Mouse (Mus musculus) hindbrain, embryonic 15.5 days (tissue): Measurements from ENCODE around the gene Camk2b. TPM values are rescaled to one million over a fixed set of nuclear protein-coding genes. Genes with fewer than 3 reads are reported as not detected.

Source experiments
- ATAC-seq: fragments of 200-750 bp; cut with Nextera tagmentation; 2 replicates; pipeline ENCODE4 v1.8.0; 2017; ENCODE audit warnings: low read depth, moderate number of reproducible peaks, moderate TSS enrichment; ENCODE audit not compliant: low FRiP score
- H3K27ac ChIP-seq: fragments of 300-500 bp; sonication (generic); replicated peaks from 2 replicates; pipeline ENCODE4 v1.5.1; 2015; ENCODE audit warnings: mild to moderate bottlenecking, inconsistent platforms
- H3K27me3 ChIP-seq: fragments of 300-500 bp; sonication (generic); 2 replicates; pipeline ENCODE4 v1.6.1; 2015; ENCODE audit warnings: control low read depth, inconsistent platforms
- H3K36me3 ChIP-seq: fragments of 300-500 bp; sonication (generic); 2 replicates; pipeline ENCODE4 v1.6.1; 2015; ENCODE audit warnings: control low read depth, inconsistent platforms
- H3K4me1 ChIP-seq: fragments of 300-500 bp; sonication (generic); replicated peaks from 2 replicates; pipeline ENCODE4 v1.6.1; 2015; ENCODE audit warnings: control low read depth, inconsistent platforms
- H3K4me2 ChIP-seq: fragments of 300-500 bp; sonication (generic); 2 replicates; pipeline ENCODE4 v1.6.1; 2015; ENCODE audit warnings: moderate library complexity, mild to moderate bottlenecking, inconsistent platforms
- H3K4me3 ChIP-seq: fragments of 300-500 bp; sonication (generic); 2 replicates; pipeline ENCODE4 v1.5.1; 2015; ENCODE audit warnings: mild to moderate bottlenecking, inconsistent platforms
- H3K9ac ChIP-seq: fragments of 300-500 bp; sonication (generic); 2 replicates; pipeline ENCODE4 v1.6.1; 2015; ENCODE audit warnings: inconsistent platforms
- H3K9me3 ChIP-seq: fragments of 300-500 bp; sonication (generic); 2 replicates; pipeline ENCODE4 v1.6.1; 2016; ENCODE audit warnings: control low read depth, inconsistent platforms
- WGBS: fragments of 180-500 bp; shearing (Covaris S2); methylation state at CpG from one replicate; pipeline ENCODE4 v1.1.7; 2015; 5-methylcytosine and 5-hydroxymethylcytosine counted together
- polyA plus RNA-seq: library from polyadenylated mRNA; unstranded; fragments of >200 nt; fragmentation: Nextera tagmentation; extraction: Ambion mirVana; gene quantifications from 2 replicates; pipeline ENCODE4 v1.2.1, GENCODE M21; 2015

Camk2b gene
- polyA plus RNA-seq, 1 experiment from 2014 or later = 145 TPM

DNA sequence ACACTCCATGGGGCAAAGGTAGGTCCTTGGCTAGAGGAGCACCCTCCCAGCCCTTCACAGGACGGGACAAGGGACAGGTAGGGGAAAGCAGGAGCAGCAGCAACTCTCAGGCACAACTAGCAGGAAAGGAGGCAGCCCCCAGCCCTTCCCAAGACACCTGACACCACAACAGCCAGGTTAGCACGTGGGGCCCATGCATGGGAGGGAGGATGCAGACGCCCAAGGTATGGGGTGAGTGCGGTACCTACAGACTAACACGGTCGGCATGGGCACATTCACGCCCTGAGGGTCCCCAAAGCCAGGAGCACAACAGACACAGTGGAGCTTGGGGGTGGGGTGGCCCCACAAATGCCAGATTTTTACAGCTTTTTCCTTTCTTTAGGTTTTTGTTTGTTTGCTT, 95.0 kb downstream of the Camk2b start:
- H3K4me1 ChIP-seq = no peaks in the 10 kb centered on the region
- no peak overlapping the region for H3K9ac ChIP-seq
- H3K9me3 ChIP-seq = no peaks in the 10 kb centered on the region
- H3K27ac ChIP-seq = no peak overlapping the region
- no peaks in the 10 kb centered on the region for H3K27me3 ChIP-seq
- no peak overlapping the region for H3K4me3 ChIP-seq
- H3K36me3 ChIP-seq = peaks cover 25% of the 10 kb centered on the region
- 59% methylated on average over 7 of the region's 7 CpGs for WGBS
- ATAC-seq = no peak
- H3K4me2 ChIP-seq = no peak overlapping the region

DNA sequence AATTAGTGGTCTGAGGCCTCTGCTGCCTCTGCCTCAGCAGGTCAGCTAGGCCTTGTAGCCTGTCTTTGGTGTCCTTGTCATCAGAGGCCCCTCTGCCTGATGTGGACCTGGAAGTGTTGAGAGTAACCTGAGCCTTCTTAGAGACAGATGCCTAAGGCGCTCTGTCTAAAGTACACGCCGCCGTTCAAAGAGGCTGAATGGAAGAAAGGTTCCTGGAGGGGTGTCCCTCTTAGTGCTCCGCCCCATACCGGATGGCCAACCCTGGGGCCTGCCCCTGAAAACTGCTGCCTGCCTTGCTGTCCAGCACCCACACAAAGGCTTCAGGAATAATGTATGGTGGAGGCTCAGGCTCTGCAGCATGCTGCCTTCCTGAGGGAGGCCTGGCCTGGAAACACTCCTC, 97.9 kb downstream of the Camk2b start:
- 95% methylated on average over 6 of the region's 6 CpGs for WGBS
- Histone ChIP-seq H3K27me3 (no peaks in the 10 kb centered on the region), H3K4me3 (no peak overlapping the region), H3K27ac (no peak overlapping the region), H3K4me1 (no peaks in the 10 kb centered on the region), H3K9ac (no peak overlapping the region), H3K9me3 (no peaks in the 10 kb centered on the region), H3K4me2 (no peak overlapping the region), H3K36me3 (peaks cover 53% of the 10 kb centered on the region)
- no peak for ATAC-seq

DNA sequence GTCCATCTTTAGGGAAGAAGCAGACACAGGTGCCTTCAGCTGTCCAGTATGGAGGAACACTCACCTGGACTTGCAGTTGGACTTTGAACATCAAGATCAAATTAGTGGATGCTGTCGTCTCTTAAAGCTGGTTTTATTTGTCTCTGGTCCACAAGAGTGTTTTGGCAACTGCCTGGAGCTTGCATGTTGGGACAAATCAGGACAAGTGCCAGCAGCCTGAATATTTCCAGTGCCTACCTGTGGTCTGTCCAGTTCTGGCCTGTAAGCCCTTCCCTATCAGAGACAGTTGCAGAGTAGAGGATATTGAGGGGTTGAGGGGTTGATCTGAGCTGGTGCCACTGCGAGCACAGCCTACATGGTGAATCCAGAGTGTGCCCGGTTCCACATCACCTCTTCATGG, 99.4 kb downstream of the Camk2b start:
- Histone ChIP-seq H3K9ac (no peak overlapping the region), H3K4me3 (no peak overlapping the region), H3K4me1 (no peaks in the 10 kb centered on the region), H3K27me3 (no peaks in the 10 kb centered on the region), H3K4me2 (no peak overlapping the region), H3K27ac (no peak overlapping the region), H3K36me3 (peaks cover 62% of the 10 kb centered on the region), H3K9me3 (no peaks in the 10 kb centered on the region)
- WGBS = 94% methylated on average over 3 of the region's 3 CpGs
- ATAC-seq = no peak

DNA sequence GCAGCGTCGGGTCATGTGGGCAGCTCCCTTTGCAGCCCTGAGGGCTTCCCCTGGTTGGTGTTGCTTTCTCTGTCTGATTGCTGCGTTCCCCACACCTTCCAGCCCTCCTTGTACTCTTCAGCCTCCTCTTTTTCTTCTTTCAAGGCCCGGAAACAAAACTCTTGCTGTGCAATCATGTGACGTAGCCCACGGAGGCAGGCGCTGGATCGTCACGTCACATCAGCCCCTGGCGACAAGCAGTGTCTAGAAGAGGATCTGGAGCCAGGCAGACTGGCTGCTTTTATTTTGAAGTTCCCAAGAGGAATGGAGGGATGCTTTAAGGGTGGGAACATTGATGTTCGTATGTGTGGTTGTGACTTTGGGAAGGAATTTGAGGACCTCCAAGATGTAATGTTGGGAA, 100.3 kb downstream of the Camk2b start:
- no peak overlapping the region for H3K4me3 ChIP-seq
- WGBS = 74% methylated on average over 11 of the region's 11 CpGs
- no peak overlapping the region for H3K9ac ChIP-seq
- no peaks in the 10 kb centered on the region for H3K9me3 ChIP-seq
- H3K27me3 ChIP-seq = no peaks in the 10 kb centered on the region
- H3K36me3 ChIP-seq = peaks cover 67% of the 10 kb centered on the region
- no peaks in the 10 kb centered on the region for H3K4me1 ChIP-seq
- ATAC-seq = no peak
- H3K4me2 ChIP-seq = no peak overlapping the region
- no peak overlapping the region for H3K27ac ChIP-seq

DNA sequence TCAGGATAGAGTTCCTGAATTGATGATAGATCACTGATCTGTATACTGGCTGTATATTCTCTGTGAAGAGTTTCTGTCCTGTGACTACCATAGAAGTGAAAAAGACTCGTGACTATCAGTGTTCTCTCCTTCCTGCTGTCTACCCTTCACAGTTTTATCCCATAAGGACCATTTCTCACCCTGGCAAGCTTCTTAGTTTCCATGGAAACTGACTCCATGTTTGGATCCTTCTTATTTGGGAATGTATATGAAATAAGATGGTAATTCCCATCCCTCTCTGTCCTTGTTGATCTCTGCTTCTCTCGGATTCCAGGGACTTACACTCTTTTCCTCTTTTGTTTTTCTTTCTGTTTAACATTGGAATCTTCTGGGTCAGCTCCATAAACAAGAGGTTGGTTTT, 106.1 kb downstream of the Camk2b start:
- no peak overlapping the region for H3K27ac ChIP-seq
- no peak for ATAC-seq
- peaks cover 18% of the 10 kb centered on the region for H3K4me1 ChIP-seq
- WGBS = 79% methylated on average over 2 of the region's 2 CpGs
- no peaks in the 10 kb centered on the region for H3K9me3 ChIP-seq
- H3K9ac ChIP-seq = no peak overlapping the region
- peaks cover 49% of the 10 kb centered on the region for H3K36me3 ChIP-seq
- no peak overlapping the region for H3K4me2 ChIP-seq
- no peaks in the 10 kb centered on the region for H3K27me3 ChIP-seq
- no peak overlapping the region for H3K4me3 ChIP-seq

DNA sequence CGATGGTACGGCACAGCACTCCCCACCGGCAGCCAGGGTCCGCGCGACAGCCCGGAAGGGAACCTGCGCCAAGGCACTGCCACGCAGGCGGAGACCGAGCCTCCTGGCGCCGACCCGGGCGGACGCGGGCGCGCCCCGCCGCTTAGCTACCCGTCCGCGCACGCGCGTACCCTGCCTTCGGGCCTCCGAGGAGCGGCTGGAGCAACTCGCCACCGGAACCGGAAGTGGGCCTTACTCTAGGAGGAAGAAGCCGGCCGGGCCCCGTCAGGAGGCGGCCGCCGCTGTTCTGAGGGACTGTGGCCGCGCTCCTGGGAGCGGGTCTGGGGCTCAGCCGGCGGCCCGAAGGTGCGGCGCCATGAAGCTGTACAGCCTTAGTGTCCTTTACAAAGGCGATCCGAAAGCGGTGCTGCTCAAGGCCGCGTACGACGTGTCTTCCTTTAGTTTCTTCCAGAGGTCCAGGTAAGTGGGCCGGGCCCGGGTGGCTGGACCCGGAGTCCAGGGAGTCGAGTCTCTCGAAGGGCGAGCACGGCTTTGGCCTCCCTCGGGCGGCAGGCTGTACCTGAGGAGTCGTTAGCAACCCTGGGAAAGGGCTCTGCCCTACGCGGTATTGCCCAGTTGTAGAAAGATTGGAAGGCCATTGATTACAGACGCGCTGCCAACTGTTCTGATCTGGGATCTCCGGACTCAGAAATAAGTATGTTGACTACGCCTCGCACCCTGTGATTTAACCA, 110.5 kb downstream of the Camk2b start, which contains the start of gene Ykt6:
Gene Ykt6, plus strand, starts transcription at position 148 of the 731 bp plus-strand sequence.
- Histone ChIP-seq H3K27ac (peak within 1 kb of the TSS; percentile 89), H3K9me3 (no peaks in the 10 kb centered on the region), H3K27me3 (no peaks in the 10 kb centered on the region), H3K36me3 (peaks cover 9% of the 10 kb centered on the region), H3K9ac (peak within 1 kb of the TSS; percentile 92), H3K4me2 (peak within 1 kb of the TSS; percentile 86), H3K4me3 (peak within 1 kb of the TSS; percentile 72), H3K4me1 (peaks cover 25% of the 10 kb centered on the region)
- peak; percentile 96 for ATAC-seq
- WGBS = under 1% methylated on average over 59 of the region's 71 CpGs

DNA sequence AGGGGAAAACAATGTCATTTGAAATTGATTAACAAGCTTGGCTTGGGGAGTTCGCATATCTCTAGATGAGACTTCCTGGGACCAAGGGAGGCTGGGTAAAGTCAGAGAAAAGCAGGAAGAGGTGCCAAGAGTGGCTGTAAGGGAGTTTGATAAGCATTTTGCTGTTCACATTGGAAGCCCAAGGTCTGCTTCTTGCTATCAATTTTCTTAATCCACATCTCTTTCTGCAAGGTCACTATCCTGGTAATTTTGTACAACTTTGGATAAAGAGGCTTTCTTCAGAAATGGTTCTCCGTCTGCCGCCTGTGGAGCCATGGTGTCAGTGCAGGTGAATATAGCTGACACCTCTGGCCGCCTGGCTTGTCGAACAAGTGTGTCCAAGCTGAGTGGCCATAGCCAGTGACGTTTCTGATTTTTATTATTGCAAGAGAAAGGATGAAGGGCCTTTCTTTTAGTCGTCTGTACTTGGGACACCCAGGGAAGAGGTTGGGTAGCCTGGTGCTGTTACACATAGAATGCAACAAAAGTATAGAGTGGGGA, 111.1 kb downstream of the Camk2b start:
- H3K27me3 ChIP-seq = no peaks in the 10 kb centered on the region
- peak overlapping the region; percentile 89 for H3K27ac ChIP-seq
- peaks cover 26% of the 10 kb centered on the region for H3K4me1 ChIP-seq
- H3K9me3 ChIP-seq = no peaks in the 10 kb centered on the region
- 4% methylated on average over 7 of the region's 7 CpGs for WGBS
- H3K9ac ChIP-seq = peak overlapping the region; percentile 92
- H3K4me3 ChIP-seq = peak overlapping the region; percentile 72
- peaks cover 2% of the 10 kb centered on the region; the same call in 1 of the 2 replicates for H3K36me3 ChIP-seq
- H3K4me2 ChIP-seq = peak overlapping the region; percentile 86
- ATAC-seq = no peak

DNA sequence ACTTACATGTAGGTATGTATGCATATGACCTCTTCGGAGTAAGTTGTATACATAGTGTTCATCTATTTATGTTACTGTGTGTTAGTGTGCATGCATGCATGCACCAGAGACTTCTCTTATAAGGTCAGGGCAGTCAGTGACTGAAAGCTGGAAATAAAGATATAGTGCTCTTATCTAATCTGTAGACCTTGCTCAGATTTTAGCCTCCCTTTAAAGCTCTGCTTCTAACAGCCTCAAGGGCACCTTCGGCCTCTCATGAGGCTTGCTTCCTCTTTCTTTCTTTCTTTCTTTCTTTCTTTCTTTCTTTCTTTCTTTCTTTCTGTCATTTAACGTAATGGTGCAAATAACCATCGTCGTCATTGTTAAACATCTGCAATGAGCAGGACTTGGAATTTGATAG, 111.7 kb downstream of the Camk2b start:
- H3K27me3 ChIP-seq = no peaks in the 10 kb centered on the region
- H3K27ac ChIP-seq = no peak overlapping the region; the same call in 1 of the 2 replicates
- H3K4me3 ChIP-seq = no peak overlapping the region
- no peak overlapping the region for H3K9ac ChIP-seq
- H3K9me3 ChIP-seq = no peaks in the 10 kb centered on the region
- no peaks in the 10 kb centered on the region; the same call in 1 of the 2 replicates for H3K36me3 ChIP-seq
- ATAC-seq = no peak
- WGBS = 83% methylated on average over 5 of the region's 5 CpGs
- H3K4me2 ChIP-seq = peak overlapping the region; percentile 86; the same call in 1 of the 2 replicates
- peaks cover 30% of the 10 kb centered on the region for H3K4me1 ChIP-seq

DNA sequence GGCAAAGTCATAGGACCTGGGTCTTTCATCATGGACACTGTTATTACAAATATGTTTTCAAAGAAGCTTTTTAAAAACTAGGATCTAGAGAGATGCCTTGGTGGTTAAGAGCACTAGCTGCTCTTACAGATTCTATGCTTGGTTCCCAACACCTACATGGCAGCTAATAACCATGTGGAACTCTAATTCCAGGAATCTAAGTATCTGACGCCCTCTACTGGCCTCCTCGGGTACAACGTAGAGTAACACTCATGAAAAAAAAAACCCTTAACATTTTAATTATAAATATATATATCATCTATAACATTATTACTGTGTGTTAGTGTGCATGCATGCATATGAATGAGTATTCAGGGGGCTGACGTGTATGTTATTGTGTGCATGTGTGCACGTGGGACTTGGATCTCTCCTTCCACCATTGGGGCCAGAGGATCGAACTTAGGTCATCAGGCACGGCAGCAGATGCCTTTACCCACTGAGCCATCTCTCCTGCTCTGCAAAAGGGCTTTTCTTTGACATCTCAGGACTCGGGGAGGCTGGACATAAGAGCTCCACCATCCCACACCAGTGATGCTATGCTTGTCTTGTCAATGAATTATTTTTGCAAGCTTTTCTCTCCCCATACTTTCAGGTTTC, 112.9 kb downstream of the Camk2b start:
- Histone ChIP-seq H3K9me3 (no peaks in the 10 kb centered on the region), H3K9ac (no peak overlapping the region), H3K4me1 (peaks cover 30% of the 10 kb centered on the region), H3K4me2 (no peak overlapping the region), H3K27me3 (no peaks in the 10 kb centered on the region), H3K4me3 (no peak overlapping the region), H3K36me3 (no peaks in the 10 kb centered on the region), H3K27ac (no peak overlapping the region)
- ATAC-seq = no peak
- WGBS = 30% methylated on average over 8 of the region's 8 CpGs

DNA sequence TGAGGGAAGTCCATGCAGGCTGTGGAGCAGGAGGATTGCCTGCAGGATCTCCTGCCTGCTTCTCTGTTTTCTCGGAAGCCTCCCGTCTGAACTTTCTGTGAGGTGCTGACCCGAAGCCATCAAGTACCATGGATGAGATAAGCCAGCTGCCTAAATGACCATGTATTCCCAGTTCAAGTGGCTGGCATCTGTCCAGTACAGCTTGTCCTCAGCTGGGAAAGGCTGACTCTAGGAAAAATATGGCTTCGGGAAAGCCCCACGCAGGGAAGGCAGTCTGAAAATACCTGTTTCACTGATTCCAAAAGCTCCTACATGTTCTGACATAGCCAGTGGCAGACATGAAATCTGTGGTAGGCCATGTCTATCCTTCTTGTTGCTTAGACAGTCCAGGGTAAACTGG, 113.7 kb downstream of the Camk2b start:
- H3K27ac ChIP-seq = no peak overlapping the region
- 94% methylated on average over 5 of the region's 5 CpGs for WGBS
- no peak overlapping the region for H3K4me2 ChIP-seq
- H3K9me3 ChIP-seq = no peaks in the 10 kb centered on the region
- no peaks in the 10 kb centered on the region for H3K27me3 ChIP-seq
- no peak for ATAC-seq
- no peak overlapping the region for H3K4me3 ChIP-seq
- no peak overlapping the region for H3K9ac ChIP-seq
- H3K4me1 ChIP-seq = peaks cover 27% of the 10 kb centered on the region
- H3K36me3 ChIP-seq = no peaks in the 10 kb centered on the region

DNA sequence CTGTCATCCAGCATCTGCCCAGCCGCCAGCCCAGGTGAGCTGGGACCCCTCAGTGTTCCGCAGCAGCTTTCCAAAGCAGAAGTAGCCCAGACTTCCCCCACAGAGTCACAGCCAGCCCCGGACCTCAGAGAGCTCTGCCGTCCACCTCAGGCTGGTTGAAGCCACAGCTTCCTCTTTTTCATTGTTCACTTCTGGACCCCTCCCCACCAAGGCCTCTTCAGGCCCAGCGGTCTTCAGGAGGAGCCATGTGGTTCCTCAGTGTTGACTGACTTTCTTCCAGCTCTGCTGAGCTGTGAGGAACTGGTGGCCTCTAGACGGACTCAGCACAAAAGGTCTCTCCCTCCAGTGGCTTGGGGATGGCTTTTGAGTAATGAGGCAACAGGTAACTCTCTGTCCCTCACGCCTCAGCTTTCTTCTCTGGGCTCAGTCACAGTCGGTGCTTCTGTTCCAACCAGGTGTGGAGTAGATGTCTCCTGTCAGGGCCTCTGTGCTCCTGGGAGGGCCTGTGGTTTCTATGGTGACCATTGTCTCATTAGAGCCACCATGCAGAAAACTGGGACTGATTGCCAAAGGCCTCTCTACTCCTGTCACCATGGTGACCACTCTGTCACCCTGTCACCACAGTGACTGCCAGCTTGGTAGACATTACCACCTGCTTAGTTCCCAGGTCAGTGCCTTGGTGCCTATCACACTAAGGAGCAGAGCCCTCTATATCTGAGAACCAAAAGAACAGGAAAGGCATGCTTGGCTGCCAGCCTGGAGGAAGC, 116.4 kb downstream of the Camk2b start, which contains the start of gene Gck:
Gene Gck, minus strand, starts transcription at position 496 of the 767 bp plus-strand sequence.
- H3K36me3 ChIP-seq = no peaks in the 10 kb centered on the region
- no peak within 1 kb of the TSS for H3K4me3 ChIP-seq
- WGBS = 44% methylated on average over 8 of the region's 8 CpGs
- H3K27me3 ChIP-seq = no peaks in the 10 kb centered on the region
- H3K9me3 ChIP-seq = no peaks in the 10 kb centered on the region
- no peak within 1 kb of the TSS for H3K9ac ChIP-seq
- no peak within 1 kb of the TSS for H3K27ac ChIP-seq
- H3K4me1 ChIP-seq = peaks cover 9% of the 10 kb centered on the region
- ATAC-seq = peak; percentile 34; the same call in 1 of the 2 replicates
- H3K4me2 ChIP-seq = no peak within 1 kb of the TSS
